Mouse (Mus musculus) cerebellum, adult 2 months (tissue): ENCODE data around the gene Atp1a1.

Experiments
- CTCF ChIP-seq: fragments of 200-500 bp; IDR thresholded peaks from 2 replicates; pipeline ENCODE4 v1.5.1; 2011; ENCODE audit warnings: low read depth, mild to moderate bottlenecking, control low read depth, low read length, moderate library complexity, borderline replicate concordance; ENCODE audit not compliant: insufficient read depth
- POLR2A ChIP-seq: fragments of 200-500 bp; IDR thresholded peaks from 2 replicates; pipeline ENCODE4 v1.6.1; 2011; ENCODE audit warnings: low read length, control low read depth, borderline replicate concordance; ENCODE audit not compliant: insufficient read depth

DNA sequence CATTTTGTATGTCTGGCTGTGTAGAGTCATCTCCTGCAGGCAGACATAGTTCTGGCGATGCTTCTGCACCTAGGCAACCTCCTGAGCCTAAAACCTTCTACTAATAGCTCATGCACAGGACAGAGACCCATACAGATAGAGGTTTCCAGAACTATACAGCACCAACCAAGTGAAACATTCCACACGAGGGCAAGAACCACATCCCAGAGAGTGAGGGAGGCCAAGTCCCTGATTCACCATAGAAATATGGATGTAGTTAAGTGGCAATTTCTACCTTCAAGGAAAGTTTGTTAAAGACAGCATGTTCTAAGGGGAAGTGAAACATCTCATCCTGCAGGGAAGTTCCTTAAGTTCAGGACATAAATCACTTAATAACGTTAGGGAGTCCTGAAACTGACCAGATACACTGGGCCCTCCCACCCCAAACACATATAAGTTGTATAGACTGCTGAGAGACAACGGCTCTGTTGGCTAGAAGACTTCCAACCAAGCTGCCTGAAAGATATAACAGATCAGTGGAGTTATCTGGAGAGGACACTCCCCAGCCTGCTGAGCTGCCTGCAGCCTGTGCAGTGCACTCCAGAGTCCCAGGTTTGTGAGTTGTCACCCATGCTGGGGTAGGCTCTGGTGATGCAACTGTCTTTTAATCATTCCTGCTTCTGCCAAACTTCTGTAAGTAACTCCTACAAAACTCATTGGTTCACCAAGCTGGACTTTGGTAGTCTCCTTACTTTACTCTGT is 39.7 kb upstream of the Atp1a1 start:
- TF ChIP-seq CTCF (no peak), POLR2A (no peak)
